Mouse (Mus musculus): Measurements from ENCODE around the gene Alpl.

DNA sequence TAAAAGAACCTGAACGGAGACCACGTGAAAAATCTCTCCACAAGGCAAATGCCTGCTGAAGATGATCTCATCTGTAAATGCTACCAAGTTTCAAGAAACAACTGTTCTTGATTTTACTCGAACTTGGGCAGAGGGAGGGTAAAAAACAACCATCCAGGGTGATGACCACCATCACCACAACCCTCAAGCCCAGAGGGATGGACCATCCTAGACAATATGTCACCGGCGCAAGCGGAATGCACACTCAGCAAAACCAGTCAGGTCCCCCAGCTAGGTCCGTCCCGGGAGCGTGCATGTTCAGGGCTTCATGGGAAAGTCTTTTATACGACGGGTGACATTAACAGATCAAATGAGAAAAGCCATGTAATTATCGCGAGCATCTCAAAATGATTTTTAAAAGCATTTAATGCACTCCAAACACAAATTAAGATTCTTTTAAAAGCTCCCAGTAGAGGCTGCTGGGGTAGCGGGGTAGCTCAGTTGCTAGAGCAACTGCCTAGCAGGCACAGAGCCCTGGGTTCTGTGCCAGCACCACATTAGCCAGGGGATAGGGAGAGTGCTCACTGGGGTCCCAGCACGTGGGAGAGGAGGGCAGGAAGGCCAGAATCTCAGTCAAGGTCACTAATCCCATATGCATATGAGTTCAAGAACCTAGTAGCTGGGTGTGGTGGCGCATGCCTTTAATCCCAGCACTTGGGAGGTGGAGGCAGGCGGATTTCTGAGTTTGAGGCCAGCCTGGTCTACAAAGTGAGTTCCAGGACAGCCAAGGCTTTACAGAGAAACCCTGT is 17.6 kb downstream of the Alpl start:
- no peak for TF ChIP-seq POLR2A (IDR thresholded peaks at IDR 0.05; ENCODE audit: insufficient read depth, low read depth, low read length)
- no peak for TF ChIP-seq CTCF (IDR thresholded peaks at IDR 0.05; ENCODE audit: insufficient read depth, low read depth, low read length)
